Mouse (Mus musculus): ENCODE measurements around the gene Unk.

Unk gene

GRCm38 (mm10) chr11:116034584-116034983 is 4.5 kb downstream of the Unk start:
- TF ChIP-seq POU5F1 (IDR thresholded peaks at IDR 0.05; ENCODE audit: borderline replicate concordance, low read length) (no peak), CTCF (conservative IDR thresholded peaks at IDR 0.05; ENCODE audit: low read length) (no peak), NANOG (IDR thresholded peaks at IDR 0.05; ENCODE audit: borderline replicate concordance, low read length) (no peak)
- H3K4me3 ChIP-seq (replicated peaks; ENCODE audit: low read length): no peak overlapping the region
- H3K27me3 ChIP-seq (ENCODE audit: insufficient read depth, low read length): no peaks in the 10 kb centered on the region
- peaks cover 56% of the 10 kb centered on the region for H3K4me1 ChIP-seq (replicated peaks; ENCODE audit: low read depth, low read length)
- H3K9me3 ChIP-seq (ENCODE audit: low read length): peaks cover 9% of the 10 kb centered on the region
- peaks cover 68% of the 10 kb centered on the region for H3K36me3 ChIP-seq (ENCODE audit: insufficient read depth, low read length)

- Histone ChIP-seq H3K36me3 (ENCODE audit: insufficient read depth, low read length) (peaks cover 83% of the 10 kb centered on the region), H3K27me3 (ENCODE audit: insufficient read depth, low read length) (no peaks in the 10 kb centered on the region), H3K4me3 (replicated peaks; ENCODE audit: low read length) (no peak overlapping the region), H3K9me3 (ENCODE audit: low read length) (peaks cover 9% of the 10 kb centered on the region), H3K4me1 (replicated peaks; ENCODE audit: low read depth, low read length) (peaks cover 53% of the 10 kb centered on the region)
- TF ChIP-seq POU5F1 (IDR thresholded peaks at IDR 0.05; ENCODE audit: borderline replicate concordance, low read length) (no peak), CTCF (conservative IDR thresholded peaks at IDR 0.05; ENCODE audit: low read length) (no peak), NANOG (IDR thresholded peaks at IDR 0.05; ENCODE audit: borderline replicate concordance, low read length) (no peak)
Observed at GRCm38 (mm10) chr11:116036671-116037070, 6.5 kb downstream of the Unk start.

- H3K4me3 ChIP-seq (replicated peaks; ENCODE audit: low read length): no peak overlapping the region
- peaks cover 9% of the 10 kb centered on the region for H3K9me3 ChIP-seq (ENCODE audit: low read length)
- peaks cover 48% of the 10 kb centered on the region for H3K4me1 ChIP-seq (replicated peaks; ENCODE audit: low read depth, low read length)
- H3K36me3 ChIP-seq (ENCODE audit: insufficient read depth, low read length): peaks cover 80% of the 10 kb centered on the region
- no peak for TF ChIP-seq CTCF (conservative IDR thresholded peaks at IDR 0.05; ENCODE audit: low read length)
- TF ChIP-seq POU5F1 (IDR thresholded peaks at IDR 0.05; ENCODE audit: borderline replicate concordance, low read length): no peak
- no peak for TF ChIP-seq NANOG (IDR thresholded peaks at IDR 0.05; ENCODE audit: borderline replicate concordance, low read length)
- H3K27me3 ChIP-seq (ENCODE audit: insufficient read depth, low read length): no peaks in the 10 kb centered on the region
Observed at GRCm38 (mm10) chr11:116037826-116038225, 7.7 kb downstream of the Unk start.

GRCm38 (mm10) chr11:116040593-116040992 is 10.5 kb downstream of the Unk start:
- TF ChIP-seq NANOG (IDR thresholded peaks at IDR 0.05; ENCODE audit: borderline replicate concordance, low read length): no peak
- no peak for TF ChIP-seq POU5F1 (IDR thresholded peaks at IDR 0.05; ENCODE audit: borderline replicate concordance, low read length)
- TF ChIP-seq CTCF (conservative IDR thresholded peaks at IDR 0.05; ENCODE audit: low read length): no peak
- H3K9me3 ChIP-seq (ENCODE audit: low read length): no peaks in the 10 kb centered on the region
- H3K4me1 ChIP-seq (replicated peaks; ENCODE audit: low read depth, low read length): peaks cover 50% of the 10 kb centered on the region
- H3K27me3 ChIP-seq (ENCODE audit: insufficient read depth, low read length): no peaks in the 10 kb centered on the region
- H3K4me3 ChIP-seq (replicated peaks; ENCODE audit: low read length): no peak overlapping the region
- H3K36me3 ChIP-seq (ENCODE audit: insufficient read depth, low read length): peaks cover 73% of the 10 kb centered on the region

GRCm38 (mm10) chr11:116041833-116042232 is 11.7 kb downstream of the Unk start:
- H3K4me3 ChIP-seq (replicated peaks; ENCODE audit: low read length): no peak overlapping the region
- no peaks in the 10 kb centered on the region for H3K9me3 ChIP-seq (ENCODE audit: low read length)
- TF ChIP-seq NANOG (IDR thresholded peaks at IDR 0.05; ENCODE audit: borderline replicate concordance, low read length) (no peak), POU5F1 (IDR thresholded peaks at IDR 0.05; ENCODE audit: borderline replicate concordance, low read length) (no peak), CTCF (conservative IDR thresholded peaks at IDR 0.05; ENCODE audit: low read length) (peak; percentile 51)
- H3K4me1 ChIP-seq (replicated peaks; ENCODE audit: low read depth, low read length): peaks cover 53% of the 10 kb centered on the region
- H3K27me3 ChIP-seq (ENCODE audit: insufficient read depth, low read length): no peaks in the 10 kb centered on the region
- H3K36me3 ChIP-seq (ENCODE audit: insufficient read depth, low read length): peaks cover 76% of the 10 kb centered on the region

GRCm38 (mm10) chr11:116042372-116043138 is 12.4 kb downstream of the Unk start:
- Histone ChIP-seq H3K27me3 (ENCODE audit: insufficient read depth, low read length) (no peaks in the 10 kb centered on the region), H3K36me3 (ENCODE audit: insufficient read depth, low read length) (peaks cover 78% of the 10 kb centered on the region)
- TF ChIP-seq POU5F1 (IDR thresholded peaks at IDR 0.05; ENCODE audit: borderline replicate concordance, low read length) (no peak), CTCF (conservative IDR thresholded peaks at IDR 0.05; ENCODE audit: low read length) (no peak), NANOG (IDR thresholded peaks at IDR 0.05; ENCODE audit: borderline replicate concordance, low read length) (no peak)

GRCm38 (mm10) chr11:116043286-116043685 is 13.2 kb downstream of the Unk start:
- H3K4me3 ChIP-seq (replicated peaks; ENCODE audit: low read length): no peak overlapping the region
- H3K27me3 ChIP-seq (ENCODE audit: insufficient read depth, low read length): no peaks in the 10 kb centered on the region
- TF ChIP-seq NANOG (IDR thresholded peaks at IDR 0.05; ENCODE audit: borderline replicate concordance, low read length): no peak
- TF ChIP-seq CTCF (conservative IDR thresholded peaks at IDR 0.05; ENCODE audit: low read length): no peak
- no peak for TF ChIP-seq POU5F1 (IDR thresholded peaks at IDR 0.05; ENCODE audit: borderline replicate concordance, low read length)
- H3K4me1 ChIP-seq (replicated peaks; ENCODE audit: low read depth, low read length): peaks cover 54% of the 10 kb centered on the region
- H3K36me3 ChIP-seq (ENCODE audit: insufficient read depth, low read length): peaks cover 78% of the 10 kb centered on the region
- no peaks in the 10 kb centered on the region for H3K9me3 ChIP-seq (ENCODE audit: low read length)

More at GRCm38 (mm10) chr11:116042372-116043138, 12.4 kb downstream of the Unk start:
- Histone ChIP-seq H3K9me3 (ENCODE audit: low read length) (no peaks in the 10 kb centered on the region), H3K4me1 (replicated peaks; ENCODE audit: low read depth, low read length) (peaks cover 54% of the 10 kb centered on the region), H3K4me3 (replicated peaks; ENCODE audit: low read length) (no peak overlapping the region)

GRCm38 (mm10) chr11:116045173-116045572 is 15.1 kb downstream of the Unk start:
- no peaks in the 10 kb centered on the region for H3K9me3 ChIP-seq (ENCODE audit: low read length)
- TF ChIP-seq CTCF (conservative IDR thresholded peaks at IDR 0.05; ENCODE audit: low read length) (no peak), NANOG (IDR thresholded peaks at IDR 0.05; ENCODE audit: borderline replicate concordance, low read length) (no peak), POU5F1 (IDR thresholded peaks at IDR 0.05; ENCODE audit: borderline replicate concordance, low read length) (no peak)
- no peak overlapping the region for H3K4me3 ChIP-seq (replicated peaks; ENCODE audit: low read length)
- peaks cover 57% of the 10 kb centered on the region for H3K4me1 ChIP-seq (replicated peaks; ENCODE audit: low read depth, low read length)
- H3K36me3 ChIP-seq (ENCODE audit: insufficient read depth, low read length): peaks cover 78% of the 10 kb centered on the region
- H3K27me3 ChIP-seq (ENCODE audit: insufficient read depth, low read length): no peaks in the 10 kb centered on the region

Data from E14TG2a.4 (cell line).